Mouse (Mus musculus): ENCODE results near the gene Ceacam2. TPM values are rescaled to one million over a fixed set of nuclear protein-coding genes. Genes with fewer than 3 reads are reported as not detected.
"Not testable (repeated sequence)": the region's sequence is repeated elsewhere in the genome, so short reads cannot be mapped to it uniquely, and the experiment has no call there.

The Ceacam2 gene
- total RNA-seq (2014; rRNA removed) = not detected in 2 replicates
- polyA plus RNA-seq (2015; fragmentation: Nextera tagmentation; extraction: Ambion mirVana) = not detected in 2 replicates

- not testable (repeated sequence) for H3K9me3 ChIP-seq (ENCODE audit: low read length); H3K9ac ChIP-seq; DNase-seq; ATAC-seq; H3K4me1 ChIP-seq (ENCODE audit: insufficient read depth); H3K4me2 ChIP-seq (ENCODE audit: low read depth); H3K27me3 ChIP-seq (ENCODE audit: insufficient read depth, low read length); H3K27ac ChIP-seq (ENCODE audit: low read depth, low read length); H3K36me3 ChIP-seq (ENCODE audit: insufficient read depth); H3K4me3 ChIP-seq (ENCODE audit: low read depth, low read length)
- WGBS = 81% methylated on average over 3 of the region's 3 CpGs
Observed at GRCm38 (mm10) chr7:25539376-25539907, at the start of gene Ceacam2. Ceacam2 (minus strand) TSS chr7:25539857.

DNA sequence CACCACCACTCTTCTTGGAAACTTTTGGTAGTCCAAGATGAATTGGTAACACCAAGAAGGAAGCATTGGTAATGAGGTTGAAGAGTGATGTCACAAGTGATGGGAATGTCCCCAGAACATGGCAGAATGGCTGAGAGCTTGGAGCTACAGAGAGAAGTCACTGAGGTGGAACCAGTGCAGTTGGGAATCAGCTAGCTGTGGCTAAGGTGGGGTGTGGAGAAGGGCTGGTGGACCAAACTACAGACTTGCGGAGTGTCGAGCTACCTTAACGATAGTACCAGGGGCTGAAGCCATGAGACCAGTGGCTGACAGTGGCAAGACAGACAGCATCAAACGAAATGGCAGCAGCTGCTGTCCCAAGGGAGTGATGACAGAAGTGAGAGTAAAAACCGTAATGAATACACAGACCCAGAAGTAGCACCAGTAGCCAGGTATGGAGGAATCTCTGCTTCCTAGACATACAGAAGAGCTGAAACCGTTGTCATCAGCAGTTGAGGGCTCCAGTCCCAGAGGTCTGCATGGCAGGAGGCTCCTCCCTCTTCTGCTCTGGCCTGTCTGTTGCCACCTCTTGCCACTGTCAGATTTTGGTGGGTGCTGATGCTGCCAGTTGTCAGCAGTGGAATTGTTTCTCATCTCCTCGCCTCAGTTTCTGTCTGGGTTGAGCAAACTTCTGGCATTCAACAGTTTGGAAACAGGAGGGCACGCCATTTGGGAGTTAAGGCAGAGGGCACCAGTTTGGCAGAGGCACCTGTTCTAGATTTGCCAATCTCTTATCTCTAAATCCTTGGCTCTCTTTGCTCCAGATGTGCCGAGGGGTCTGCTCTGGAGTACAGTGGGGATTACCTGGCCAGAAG is 45.9 kb upstream of the Ceacam2 start:
- H3K36me3 ChIP-seq (ENCODE audit: insufficient read depth) = no peaks in the 10 kb centered on the region
- DNase-seq (no peak), ATAC-seq (no peak)
- no peak overlapping the region for H3K27ac ChIP-seq (ENCODE audit: low read depth, low read length)
- no peak overlapping the region for H3K4me2 ChIP-seq (ENCODE audit: low read depth)
- no peak overlapping the region for H3K4me3 ChIP-seq (ENCODE audit: low read depth, low read length)
- no peaks in the 10 kb centered on the region for H3K27me3 ChIP-seq (ENCODE audit: insufficient read depth, low read length)
- H3K4me1 ChIP-seq (ENCODE audit: insufficient read depth) = no peaks in the 10 kb centered on the region
- no peaks in the 10 kb centered on the region for H3K9me3 ChIP-seq (ENCODE audit: low read length)
- WGBS = 82% methylated on average over 9 of the region's 9 CpGs
- no peak for TF ChIP-seq CTCF (IDR thresholded peaks at IDR 0.05; ENCODE audit: low read depth)
- no peak overlapping the region for H3K9ac ChIP-seq

GRCm38 (mm10) chr7:25584651-25585050 is 45.0 kb upstream of the Ceacam2 start:
- Histone ChIP-seq H3K4me1 (ENCODE audit: insufficient read depth) (no peaks in the 10 kb centered on the region), H3K27me3 (ENCODE audit: insufficient read depth, low read length) (no peaks in the 10 kb centered on the region)
- no peak for TF ChIP-seq CTCF (IDR thresholded peaks at IDR 0.05; ENCODE audit: low read depth)

GRCm38 (mm10) chr7:25582301-25582810 is 42.7 kb upstream of the Ceacam2 start:
- Histone ChIP-seq H3K4me2 (ENCODE audit: low read depth) (no peak overlapping the region), H3K27ac (ENCODE audit: low read depth, low read length) (no peak overlapping the region), H3K4me1 (ENCODE audit: insufficient read depth) (no peaks in the 10 kb centered on the region), H3K36me3 (ENCODE audit: insufficient read depth) (no peaks in the 10 kb centered on the region), H3K27me3 (ENCODE audit: insufficient read depth, low read length) (no peaks in the 10 kb centered on the region), H3K9ac (no peak overlapping the region), H3K9me3 (ENCODE audit: low read length) (no peaks in the 10 kb centered on the region), H3K4me3 (ENCODE audit: low read depth, low read length) (no peak overlapping the region)
- ATAC-seq = no peak
- WGBS = 91% methylated on average over 15 of the region's 15 CpGs
- no peak for DNase-seq
- TF ChIP-seq CTCF (IDR thresholded peaks at IDR 0.05; ENCODE audit: low read depth) = no peak

More at GRCm38 (mm10) chr7:25584651-25585050, 45.0 kb upstream of the Ceacam2 start:
- DNase-seq (no peak), ATAC-seq (no peak)
- H3K9ac ChIP-seq = no peak overlapping the region
- 93% methylated on average over 5 of the region's 5 CpGs for WGBS
- no peaks in the 10 kb centered on the region for H3K9me3 ChIP-seq (ENCODE audit: low read length)
- no peak overlapping the region for H3K4me2 ChIP-seq (ENCODE audit: low read depth)
- no peaks in the 10 kb centered on the region for H3K36me3 ChIP-seq (ENCODE audit: insufficient read depth)
- H3K4me3 ChIP-seq (ENCODE audit: low read depth, low read length) = no peak overlapping the region
- no peak overlapping the region for H3K27ac ChIP-seq (ENCODE audit: low read depth, low read length)

DNA sequence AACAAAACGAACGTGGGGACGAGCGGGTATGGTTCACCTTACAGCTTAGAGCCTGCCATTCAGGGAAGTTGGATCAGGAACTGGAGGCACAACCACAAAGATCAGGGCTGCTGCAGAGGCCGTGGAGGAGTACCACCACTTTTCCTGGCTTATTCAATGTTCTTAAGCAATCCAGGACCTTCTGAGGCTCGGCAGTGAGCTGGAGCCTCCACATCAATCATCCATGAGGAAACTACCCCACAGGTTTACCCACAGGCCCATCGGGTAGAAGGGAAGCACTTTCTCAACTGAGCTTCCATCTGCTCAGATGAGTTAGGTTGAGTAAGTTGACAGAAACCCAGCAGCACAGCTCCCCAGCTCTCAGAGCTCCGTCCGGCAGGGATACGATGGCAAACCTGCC is 39.8 kb upstream of the Ceacam2 start:
- DNase-seq (no peak), ATAC-seq (no peak)
- Histone ChIP-seq H3K27me3 (ENCODE audit: insufficient read depth, low read length) (no peaks in the 10 kb centered on the region), H3K4me2 (ENCODE audit: low read depth) (no peak overlapping the region), H3K4me3 (ENCODE audit: low read depth, low read length) (no peak overlapping the region), H3K4me1 (ENCODE audit: insufficient read depth) (no peaks in the 10 kb centered on the region), H3K36me3 (ENCODE audit: insufficient read depth) (no peaks in the 10 kb centered on the region), H3K9ac (no peak overlapping the region), H3K27ac (ENCODE audit: low read depth, low read length) (no peak overlapping the region), H3K9me3 (ENCODE audit: low read length) (no peaks in the 10 kb centered on the region)
- 88% methylated on average over 10 of the region's 10 CpGs for WGBS
- no peak for TF ChIP-seq CTCF (IDR thresholded peaks at IDR 0.05; ENCODE audit: low read depth)

DNA sequence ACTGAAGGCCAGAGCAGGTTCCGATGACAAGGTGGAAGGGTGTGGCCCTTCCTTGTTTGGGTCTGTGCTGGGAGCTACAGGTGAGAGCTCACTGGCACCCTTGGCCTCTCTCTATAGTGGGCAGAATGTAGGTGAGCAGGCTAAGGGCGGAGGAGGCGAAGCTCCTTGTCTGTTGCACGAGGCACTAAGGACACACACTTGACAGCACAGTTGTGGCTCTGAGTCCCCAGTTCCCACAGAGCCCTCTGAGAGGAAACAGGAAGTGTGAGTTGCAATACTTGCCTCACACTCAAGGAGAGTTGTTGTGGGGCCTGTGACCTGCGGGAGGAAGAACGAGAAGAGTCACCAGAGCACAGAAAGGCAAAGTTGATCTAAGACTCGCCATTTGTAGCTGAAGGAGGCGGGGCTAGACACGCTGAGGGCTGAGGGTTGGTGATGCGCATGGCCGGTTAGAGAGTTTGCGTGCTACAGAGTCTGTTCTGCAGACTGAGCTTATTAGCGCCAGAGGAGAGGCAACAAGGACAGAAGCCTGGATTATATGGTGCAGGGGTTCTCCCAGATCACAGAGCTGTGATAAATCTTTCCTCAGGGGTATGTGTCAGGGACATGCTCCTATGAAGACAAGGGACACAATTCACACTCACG is 37.3 kb upstream of the Ceacam2 start:
- 80% methylated on average over 12 of the region's 14 CpGs for WGBS
- H3K36me3 ChIP-seq (ENCODE audit: insufficient read depth); ATAC-seq; H3K27ac ChIP-seq (ENCODE audit: low read depth, low read length); DNase-seq; H3K9ac ChIP-seq; H3K27me3 ChIP-seq (ENCODE audit: insufficient read depth, low read length); H3K4me3 ChIP-seq (ENCODE audit: low read depth, low read length); H3K4me2 ChIP-seq (ENCODE audit: low read depth); H3K9me3 ChIP-seq (ENCODE audit: low read length); H3K4me1 ChIP-seq (ENCODE audit: insufficient read depth): not testable (repeated sequence)

DNA sequence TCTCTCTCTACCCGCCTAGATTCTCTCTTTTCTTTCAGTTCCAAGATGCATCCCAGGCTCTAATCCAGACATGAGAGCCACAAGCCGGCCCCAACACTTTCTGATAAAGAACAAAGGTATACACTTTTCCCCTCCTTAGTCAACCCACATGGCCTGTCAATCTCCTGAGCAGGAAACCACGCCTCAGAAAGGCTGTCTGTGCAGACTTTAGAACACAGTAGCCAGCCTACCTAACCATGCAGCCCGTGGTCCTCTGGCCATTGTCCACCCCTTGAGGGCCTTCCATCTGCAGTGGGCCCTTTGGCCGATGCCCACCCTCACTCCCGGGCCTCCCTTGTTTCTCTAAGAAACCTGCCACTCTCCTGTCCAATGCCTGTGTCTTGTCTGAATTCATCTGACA is 36.7 kb upstream of the Ceacam2 start:
- H3K9me3 ChIP-seq (ENCODE audit: low read length); H3K36me3 ChIP-seq (ENCODE audit: insufficient read depth); DNase-seq; H3K4me1 ChIP-seq (ENCODE audit: insufficient read depth); ATAC-seq; H3K4me3 ChIP-seq (ENCODE audit: low read depth, low read length); H3K4me2 ChIP-seq (ENCODE audit: low read depth); H3K27ac ChIP-seq (ENCODE audit: low read depth, low read length); H3K9ac ChIP-seq; H3K27me3 ChIP-seq (ENCODE audit: insufficient read depth, low read length): not testable (repeated sequence)
- WGBS = 40% methylated on average over 6 of the region's 6 CpGs

Data from forebrain, postnatal 0 days (tissue).